Mouse (Mus musculus) neural tube, embryonic 14.5 days (tissue): ENCODE results near the gene Psma1. TPM values are rescaled to one million over a fixed set of nuclear protein-coding genes. Genes with fewer than 3 reads are reported as not detected.

Experiments
- ATAC-seq: fragments of 200-750 bp; cut with Nextera tagmentation; 2 replicates; pipeline ENCODE4 v1.8.0; 2017; ENCODE audit warnings: low read depth, mild to moderate bottlenecking, moderate TSS enrichment, moderate library complexity
- H3K27ac ChIP-seq: fragments of 300-500 bp; sonication (generic); 2 replicates; pipeline ENCODE4 v1.5.1; 2014; ENCODE audit warnings: low read depth, mild to moderate bottlenecking, control low read depth, low read length, moderate library complexity, mixed read lengths
- H3K27me3 ChIP-seq: fragments of 300-500 bp; sonication (generic); 2 replicates; pipeline ENCODE4 v1.6.1; 2014; ENCODE audit warnings: low read length; ENCODE audit not compliant: control insufficient read depth, insufficient read depth
- H3K36me3 ChIP-seq: fragments of 300-500 bp; sonication (generic); 2 replicates; pipeline ENCODE4 v1.6.1; 2014; ENCODE audit warnings: low read length, mixed read lengths; ENCODE audit not compliant: control insufficient read depth, insufficient read depth
- H3K4me1 ChIP-seq: fragments of 300-500 bp; sonication (generic); 2 replicates; pipeline ENCODE4 v1.6.1; 2014; ENCODE audit warnings: low read length; ENCODE audit not compliant: control insufficient read depth, insufficient read depth
- H3K4me2 ChIP-seq: fragments of 300-500 bp; sonication (generic); 2 replicates; pipeline ENCODE4 v1.6.1; 2014; ENCODE audit warnings: mild to moderate bottlenecking, low read depth, low read length, control low read depth
- H3K4me3 ChIP-seq: fragments of 300-500 bp; sonication (generic); 2 replicates; pipeline ENCODE4 v1.5.1; 2014; ENCODE audit warnings: low read depth, low read length, control low read depth, mixed read lengths
- H3K9ac ChIP-seq: fragments of 300-500 bp; sonication (generic); replicated peaks from 2 replicates; pipeline ENCODE4 v1.6.1; 2014; ENCODE audit warnings: low read depth, mild to moderate bottlenecking, control low read depth, low read length, mixed read lengths
- H3K9me3 ChIP-seq: fragments of 300-500 bp; sonication (generic); 2 replicates; pipeline ENCODE4 v1.6.1; 2016; ENCODE audit warnings: low read length; ENCODE audit not compliant: control insufficient read depth
- WGBS: fragments of 180-500 bp; shearing (Covaris S2); extraction: QIAGEN DNeasy Blood & Tissue Kit; methylation state at CpG from one replicate; pipeline ENCODE4 v1.1.7; 2014; 5-methylcytosine and 5-hydroxymethylcytosine counted together
- polyA plus RNA-seq: library from polyadenylated mRNA; unstranded; fragments of >200 nt; fragmentation: Nextera tagmentation; extraction: Ambion mirVana; gene quantifications from 2 replicates; pipeline ENCODE4 v1.2.1, GENCODE M21; 2014

The Psma1 gene
- polyA plus RNA-seq: 373 TPM in 2 replicates

GRCm38 (mm10) chr7:114276005-114276752 lies at the start of gene Psma1:
Gene Psma1 (minus strand): TSS chr7:114276118.
- ATAC-seq: peak; percentile 94

GRCm38 (mm10) chr7:114323527-114323926 lies 47.6 kb upstream of the Psma1 start:
- 68% methylated on average over 1 of the region's 1 CpGs for WGBS
- no peaks in the 10 kb centered on the region for H3K36me3 ChIP-seq
- no peak for ATAC-seq

More at GRCm38 (mm10) chr7:114276005-114276752, at the start of gene Psma1:
- H3K4me3 ChIP-seq: peak within 1 kb of the TSS; percentile 84
- H3K27ac ChIP-seq: peak within 1 kb of the TSS; percentile 69
- peaks cover 9% of the 10 kb centered on the region; the same call in 1 of the 2 replicates for H3K4me1 ChIP-seq
- H3K9me3 ChIP-seq: no peaks in the 10 kb centered on the region
- WGBS: under 1% methylated on average over 39 of the region's 39 CpGs
- H3K36me3 ChIP-seq: peaks cover 7% of the 10 kb centered on the region
- H3K9ac ChIP-seq: peak within 1 kb of the TSS; percentile 87
- peak within 1 kb of the TSS; percentile 92 for H3K4me2 ChIP-seq
- no peaks in the 10 kb centered on the region; the same call in 1 of the 2 replicates for H3K27me3 ChIP-seq

GRCm38 (mm10) chr7:114322531-114323441 lies 46.9 kb upstream of the Psma1 start:
- Histone ChIP-seq H3K27me3 (no peaks in the 10 kb centered on the region), H3K9ac (no peak overlapping the region), H3K27ac (no peak overlapping the region), H3K9me3 (no peaks in the 10 kb centered on the region), H3K4me3 (no peak overlapping the region), H3K4me1 (no peaks in the 10 kb centered on the region), H3K36me3 (no peaks in the 10 kb centered on the region), H3K4me2 (no peak overlapping the region)
- WGBS: 62% methylated on average over 9 of the region's 9 CpGs
- no peak for ATAC-seq

More at GRCm38 (mm10) chr7:114323527-114323926, 47.6 kb upstream of the Psma1 start:
- Histone ChIP-seq H3K4me2 (no peak overlapping the region), H3K4me3 (no peak overlapping the region), H3K4me1 (no peaks in the 10 kb centered on the region), H3K27ac (no peak overlapping the region), H3K27me3 (no peaks in the 10 kb centered on the region), H3K9ac (no peak overlapping the region), H3K9me3 (no peaks in the 10 kb centered on the region)

- no peak overlapping the region for H3K4me3 ChIP-seq
- no peak overlapping the region for H3K4me2 ChIP-seq
- no peaks in the 10 kb centered on the region for H3K36me3 ChIP-seq
- H3K9ac ChIP-seq: no peak overlapping the region
- H3K9me3 ChIP-seq: no peaks in the 10 kb centered on the region
- 51% methylated on average over 5 of the region's 5 CpGs for WGBS
- peak; percentile 34; the same call in 1 of the 2 replicates for ATAC-seq
- H3K4me1 ChIP-seq: no peaks in the 10 kb centered on the region
- H3K27ac ChIP-seq: no peak overlapping the region
- H3K27me3 ChIP-seq: no peaks in the 10 kb centered on the region
Measured at GRCm38 (mm10) chr7:114321694-114322372, 45.9 kb upstream of the Psma1 start.

- no peak for ATAC-seq
- Histone ChIP-seq H3K4me1 (no peaks in the 10 kb centered on the region), H3K9ac (no peak overlapping the region), H3K27me3 (no peaks in the 10 kb centered on the region), H3K9me3 (no peaks in the 10 kb centered on the region), H3K4me2 (no peak overlapping the region), H3K36me3 (no peaks in the 10 kb centered on the region), H3K27ac (no peak overlapping the region), H3K4me3 (no peak overlapping the region)
- WGBS: 89% methylated on average over 4 of the region's 4 CpGs
Measured at GRCm38 (mm10) chr7:114317896-114318295, 42.0 kb upstream of the Psma1 start.

GRCm38 (mm10) chr7:114317389-114317792 lies 41.5 kb upstream of the Psma1 start:
- H3K36me3 ChIP-seq: no peaks in the 10 kb centered on the region
- no peak overlapping the region for H3K27ac ChIP-seq
- no peak overlapping the region for H3K4me3 ChIP-seq
- no peaks in the 10 kb centered on the region for H3K4me1 ChIP-seq
- WGBS: 72% methylated on average over 5 of the region's 5 CpGs
- no peaks in the 10 kb centered on the region for H3K9me3 ChIP-seq
- no peak for ATAC-seq
- no peaks in the 10 kb centered on the region for H3K27me3 ChIP-seq
- no peak overlapping the region for H3K9ac ChIP-seq
- H3K4me2 ChIP-seq: no peak overlapping the region

- no peak overlapping the region for H3K9ac ChIP-seq
- ATAC-seq: no peak
- WGBS: 25% methylated on average over 5 of the region's 5 CpGs
- no peaks in the 10 kb centered on the region for H3K27me3 ChIP-seq
- H3K36me3 ChIP-seq: no peaks in the 10 kb centered on the region
- no peak overlapping the region for H3K4me2 ChIP-seq
- no peaks in the 10 kb centered on the region for H3K9me3 ChIP-seq
- no peaks in the 10 kb centered on the region for H3K4me1 ChIP-seq
- H3K4me3 ChIP-seq: no peak overlapping the region
- H3K27ac ChIP-seq: no peak overlapping the region
Measured at GRCm38 (mm10) chr7:114316361-114316871, 40.5 kb upstream of the Psma1 start.

- WGBS: 73% methylated on average over 5 of the region's 5 CpGs
- H3K4me2 ChIP-seq: no peak overlapping the region
- ATAC-seq: no peak
Measured at GRCm38 (mm10) chr7:114311209-114311608, 35.3 kb upstream of the Psma1 start.

More at GRCm38 (mm10) chr7:114311209-114311608, 35.3 kb upstream of the Psma1 start:
- Histone ChIP-seq H3K4me3 (no peak overlapping the region), H3K9me3 (no peaks in the 10 kb centered on the region), H3K9ac (no peak overlapping the region), H3K36me3 (no peaks in the 10 kb centered on the region), H3K27me3 (no peaks in the 10 kb centered on the region), H3K27ac (no peak overlapping the region), H3K4me1 (no peaks in the 10 kb centered on the region)
